Mouse (Mus musculus) MEL (cell line): ENCODE results near the gene Rnase4. TPM values are rescaled to one million over a fixed set of nuclear protein-coding genes. Genes with fewer than 3 reads are reported as not detected.
"Not testable (repeated sequence)": the region's sequence is repeated elsewhere in the genome, so short reads cannot be mapped to it uniquely, and the experiment has no call there.

Experiments used
- DNase-seq: peaks from one replicate; pipeline ENCODE4 v3.0.0; 2011; ENCODE audit warnings: low read depth, low spot score
- H3K27ac ChIP-seq: 2 replicates; pipeline ENCODE4 v1.5.1; 2012; ENCODE audit warnings: low read depth, mild to moderate bottlenecking, control low read depth, low read length, moderate library complexity; ENCODE audit not compliant: control insufficient read depth
- H3K27me3 ChIP-seq, 2 experiments: fragments of 150-350 bp in 1 of 2; sonication (generic) in 1 of 2; 2 replicates each; pipeline ENCODE4 v1.6.1; 2012; ENCODE audit warnings: low read length in 2 of 2, mild to moderate bottlenecking in 2 of 2, improper control_type of control experiment in 1 of 2, moderate library complexity in 1 of 2; ENCODE audit not compliant: insufficient read depth in 2 of 2, control insufficient read depth in 1 of 2
- H3K36me3 ChIP-seq, 2 experiments: 2 replicates each; pipeline ENCODE4 v1.6.1; 2012 to 2014; ENCODE audit warnings: low read length in 2 of 2, improper control_type of control experiment in 1 of 2, inconsistent platforms in 1 of 2, mild to moderate bottlenecking in 1 of 2; ENCODE audit not compliant: insufficient read depth in 2 of 2, control insufficient read depth in 1 of 2
- H3K4me1 ChIP-seq, 2 experiments: fragments of 150-350 bp in 1 of 2; sonication (generic) in 1 of 2; 2 replicates each; pipeline ENCODE4 v1.6.1; 2012; ENCODE audit warnings: low read length in 2 of 2, improper control_type of control experiment in 1 of 2, mild to moderate bottlenecking in 1 of 2; ENCODE audit not compliant: insufficient read depth in 2 of 2, control insufficient read depth in 1 of 2
- H3K4me3 ChIP-seq, 2 experiments: fragments of 150-350 bp in 1 of 2; sonication (generic) in 1 of 2; 2 replicates each; pipeline ENCODE4 v1.5.1; 2012; ENCODE audit warnings: low read depth in 2 of 2, low read length in 2 of 2, mild to moderate bottlenecking in 2 of 2, moderate library complexity in 2 of 2, control low read depth in 1 of 2, improper control_type of control experiment in 1 of 2; ENCODE audit not compliant: control insufficient read depth in 1 of 2, insufficient read depth in 1 of 2
- H3K79me2 ChIP-seq: 2 replicates; pipeline ENCODE4 v1.6.1; 2012; ENCODE audit warnings: mild to moderate bottlenecking, low read length, moderate library complexity; ENCODE audit not compliant: control insufficient read depth, poor library complexity, insufficient read depth
- H3K9ac ChIP-seq: 2 replicates; pipeline ENCODE4 v1.6.1; 2012; ENCODE audit warnings: low read depth, mild to moderate bottlenecking, control low read depth, low read length, moderate library complexity; ENCODE audit not compliant: control insufficient read depth, poor library complexity, severe bottlenecking
- H3K9me3 ChIP-seq: fragments of 150-350 bp; sonication (generic); replicated peaks from 2 replicates; pipeline ENCODE4 v1.6.1; 2012; ENCODE audit warnings: mild to moderate bottlenecking, low read length, improper control_type of control experiment, moderate library complexity; ENCODE audit not compliant: insufficient read depth
- BHLHE40 ChIP-seq: IDR thresholded peaks from 2 replicates; pipeline ENCODE4 v1.6.1; 2012; ENCODE audit warnings: low read depth, mild to moderate bottlenecking, inconsistent platforms, low read length, improper control_type of control experiment, borderline replicate concordance
- CHD1 ChIP-seq: IDR thresholded peaks from 2 replicates; pipeline ENCODE4 v1.6.1; 2012; ENCODE audit warnings: low read depth, mild to moderate bottlenecking, inconsistent platforms, low read length, improper control_type of control experiment
- CHD2 ChIP-seq: IDR thresholded peaks from 2 replicates; pipeline ENCODE4 v1.6.1; 2011; ENCODE audit warnings: low read length, improper control_type of control experiment
- CTCF ChIP-seq, 3 experiments: IDR thresholded peaks in 2 of 3; conservative IDR thresholded peaks in 1 of 3; 2 replicates each; pipeline ENCODE4 v1.5.1; 2011 to 2012; ENCODE audit warnings: low read length in 3 of 3, low read depth in 2 of 3, mild to moderate bottlenecking in 2 of 3, improper control_type of control experiment in 1 of 3, inconsistent platforms in 1 of 3, mixed read lengths in 1 of 3, moderate library complexity in 1 of 3; ENCODE audit not compliant: control insufficient read depth in 1 of 3, insufficient read depth in 1 of 3, poor library complexity in 1 of 3, severe bottlenecking in 1 of 3
- GATA1 ChIP-seq: IDR thresholded peaks from 2 replicates; pipeline ENCODE4 v1.6.1; 2011; ENCODE audit warnings: low read depth, low read length, improper control_type of control experiment
- HCFC1 ChIP-seq: IDR thresholded peaks from 2 replicates; pipeline ENCODE4 v1.6.1; 2012; ENCODE audit warnings: low read depth, mild to moderate bottlenecking, inconsistent platforms, low read length, improper control_type of control experiment, moderate library complexity
- JUND ChIP-seq: IDR thresholded peaks from 2 replicates; pipeline ENCODE4 v1.6.1; 2011; ENCODE audit warnings: low read depth, mild to moderate bottlenecking, improper control_type of control experiment, low read length
- KAT2A ChIP-seq: conservative IDR thresholded peaks from 2 replicates; pipeline ENCODE4 v1.6.1; 2012; ENCODE audit warnings: low read depth, low read length, improper control_type of control experiment, inconsistent platforms
- NELFE ChIP-seq: IDR thresholded peaks from 2 replicates; pipeline ENCODE4 v1.6.1; 2011; ENCODE audit warnings: low read depth, low read length, improper control_type of control experiment
- NRF1 ChIP-seq: IDR thresholded peaks from 2 replicates; pipeline ENCODE4 v1.6.1; 2014; ENCODE audit warnings: low read depth, mild to moderate bottlenecking, inconsistent platforms, low read length, improper control_type of control experiment, moderate library complexity; ENCODE audit not compliant: poor library complexity, insufficient read depth, severe bottlenecking
- POLR2A ChIP-seq, 2 experiments: IDR thresholded peaks; 2 replicates each; pipeline ENCODE4 v1.6.1; 2011 to 2012; ENCODE audit warnings: low read length in 2 of 2, mild to moderate bottlenecking in 2 of 2, control low read depth in 1 of 2, improper control_type of control experiment in 1 of 2, low read depth in 1 of 2, moderate library complexity in 1 of 2; ENCODE audit not compliant: control insufficient read depth in 1 of 2, insufficient read depth in 1 of 2, poor library complexity in 1 of 2
- POLR2AphosphoS5 ChIP-seq: IDR thresholded peaks from 2 replicates; pipeline ENCODE4 v1.6.1; 2012; ENCODE audit warnings: low read depth, borderline replicate concordance, mild to moderate bottlenecking, inconsistent platforms, low read length, moderate library complexity, mixed read lengths
- RAD21 ChIP-seq: IDR thresholded peaks from 2 replicates; pipeline ENCODE4 v1.6.1; 2011; ENCODE audit warnings: mild to moderate bottlenecking, low read depth, low read length, improper control_type of control experiment
- SMC3 ChIP-seq: IDR thresholded peaks from 2 replicates; pipeline ENCODE4 v1.6.1; 2011; ENCODE audit warnings: low read depth, low read length, improper control_type of control experiment
- TCF12 ChIP-seq: IDR thresholded peaks from 2 replicates; pipeline ENCODE4 v1.6.1; 2014; ENCODE audit warnings: low read depth, mild to moderate bottlenecking, inconsistent platforms, low read length, improper control_type of control experiment, moderate library complexity
- ZC3H11A ChIP-seq: IDR thresholded peaks from 2 replicates; pipeline ENCODE4 v1.6.1; 2012; ENCODE audit warnings: low read depth, mild to moderate bottlenecking, inconsistent platforms, low read length, improper control_type of control experiment
- ZKSCAN1 ChIP-seq: IDR thresholded peaks from 2 replicates; pipeline ENCODE4 v1.6.1; 2012; ENCODE audit warnings: low read depth, mild to moderate bottlenecking, inconsistent platforms, low read length, improper control_type of control experiment, moderate library complexity
- polyA plus RNA-seq, 2 experiments: library from polyadenylated mRNA; stranded (reverse) in 1 of 2; unstranded in 1 of 2; fragments of >175 nt in 1 of 2; fragments of >200 nt in 1 of 2; gene quantifications; 2 replicates each; pipeline versions ENCODE4 v1.2.1 to v1.2.4; 2012; ENCODE audit warnings: low replicate concordance in 2 of 2, low read depth in 1 of 2; ENCODE audit not compliant: insufficient read length in 2 of 2, insufficient read depth in 1 of 2, missing spikeins in 1 of 2
- total RNA-seq: library from RNA; depleted of rRNA; stranded (reverse); fragments of 300-350 nt; gene quantifications from 2 replicates; pipeline ENCODE4 v1.2.3, GENCODE M21; 2012

Rnase4 gene
- total and polyA plus RNA-seq, 3 experiments = 0.18 TPM; not detected in 2

- no peak overlapping the region for H3K27ac ChIP-seq
- no peak overlapping the region for H3K4me3 ChIP-seq
- H3K4me1 ChIP-seq = no peaks in the 10 kb centered on the region
- H3K9ac ChIP-seq = no peak overlapping the region
- H3K79me2 ChIP-seq = no peaks in the 10 kb centered on the region
- no peak for TF ChIP-seq TCF12
- no peak for TF ChIP-seq CHD2
- no peak for TF ChIP-seq POLR2A (IDR thresholded peaks at IDR 0.05; ENCODE audit: control insufficient read depth in 1 of 2, insufficient read depth in 1 of 2, low read depth in 1 of 2, low read length in 2 of 2, poor library complexity in 1 of 2)
- TF ChIP-seq POLR2AphosphoS5 = no peak
- no peak for TF ChIP-seq BHLHE40
- no peak for TF ChIP-seq ZC3H11A
- TF ChIP-seq, all 39 proteins: peak for 0
- Histone ChIP-seq H3K27me3 (no peaks in the 10 kb centered on the region), H3K36me3 (no peaks in the 10 kb centered on the region; a peak in 1 of 4 replicates), H3K9me3 (no peaks in the 10 kb centered on the region)
- no peak for DNase-seq
Observed at GRCm38 (mm10) chr14:51095736-51096524, 5.1 kb downstream of the Rnase4 start.

GRCm38 (mm10) chr14:51098300-51098699 is 7.4 kb downstream of the Rnase4 start:
- not testable (repeated sequence) for H3K9ac ChIP-seq, H3K4me3 ChIP-seq, H3K79me2 ChIP-seq, H3K9me3 ChIP-seq, H3K27ac ChIP-seq, H3K4me1 ChIP-seq, H3K36me3 ChIP-seq, H3K27me3 ChIP-seq
- 0 out of 2 replicates have a peak, but pooled peaks have one; percentile 22 for TF ChIP-seq ZC3H11A
- peak; percentile 54 for TF ChIP-seq RAD21
- peak; percentile 22 to 53 (median 50); a peak in 4 of 6 replicates for TF ChIP-seq CTCF (IDR thresholded peaks at IDR 0.05 in 2 of 3, conservative IDR thresholded peaks at IDR 0.05 in 1 of 3; ENCODE audit: control insufficient read depth in 1 of 3, insufficient read depth in 1 of 3, low read depth in 2 of 3, low read length in 3 of 3, poor library complexity in 1 of 3, severe bottlenecking in 1 of 3)
- TF ChIP-seq SMC3 = peak; percentile 53
- DNase-seq = peak; percentile 19

GRCm38 (mm10) chr14:51098921-51099320 is 8.0 kb downstream of the Rnase4 start:
- H3K79me2 ChIP-seq = no peaks in the 10 kb centered on the region
- H3K36me3 ChIP-seq = no peaks in the 10 kb centered on the region
- no peak for DNase-seq
- H3K27ac ChIP-seq = no peak overlapping the region
- TF ChIP-seq ZKSCAN1 (no peak), POLR2AphosphoS5 (no peak), CHD2 (no peak), NELFE (no peak), GATA1 (no peak), NRF1 (no peak), JUND (no peak), HCFC1 (no peak), CHD1 (no peak), KAT2A (no peak)
- H3K27me3 ChIP-seq = no peaks in the 10 kb centered on the region
- H3K4me3 ChIP-seq = no peak overlapping the region
- no peaks in the 10 kb centered on the region for H3K4me1 ChIP-seq
- no peaks in the 10 kb centered on the region for H3K9me3 ChIP-seq
- no peak overlapping the region for H3K9ac ChIP-seq
